Mouse (Mus musculus) T-helper 2 cell (primary cell): ENCODE results near the gene Mapk9.
"Not testable (repeated sequence)": the region's sequence is repeated elsewhere in the genome, so short reads cannot be mapped to it uniquely, and the experiment has no call there.

ENCODE experiments used
- in situ Hi-C: fragments of 300-600 bp; cut with MboI, MseI; formaldehyde crosslinking; loops from one replicate; pipeline ENCODE4 v1.15.1; 2025; ENCODE audit warnings: high pct_unique_total_duplicates

The Mapk9 gene

DNA sequence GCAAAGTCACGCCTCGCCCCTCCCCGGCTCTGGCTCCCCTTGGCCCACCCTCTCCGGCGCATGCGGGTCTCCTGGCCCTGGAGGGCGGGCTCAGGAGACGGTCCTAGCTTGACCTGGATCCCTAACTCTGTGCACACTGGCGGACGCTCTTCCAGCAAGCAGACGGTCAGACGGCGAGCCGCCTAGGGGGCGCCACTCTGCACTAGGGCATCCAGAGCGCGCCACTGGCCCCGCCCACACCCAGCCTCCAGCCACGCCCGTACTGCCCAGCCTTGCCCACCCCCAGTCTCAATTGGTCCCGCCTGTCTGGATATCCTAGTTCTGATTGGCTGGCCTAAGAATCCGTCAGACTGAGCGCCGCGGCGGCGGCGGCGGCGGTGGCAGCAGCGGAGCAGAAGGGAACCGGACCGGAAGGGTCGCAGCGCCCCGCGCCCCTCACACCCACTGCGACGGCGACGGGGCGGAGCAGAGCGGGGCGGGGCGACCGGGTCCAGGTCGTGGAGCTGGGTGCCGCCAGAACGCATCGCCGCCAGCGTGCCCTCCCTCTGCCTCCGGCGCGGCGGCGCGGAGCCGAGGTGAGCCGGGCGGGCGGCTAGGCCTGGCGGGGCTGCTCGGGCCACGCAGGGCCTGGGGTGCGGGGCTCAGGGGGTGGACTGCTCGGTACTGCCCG lies at the start of gene Mapk9:
TSS of gene Mapk9 (plus strand) at position 351 of the 670 bp plus-strand sequence.
- in situ Hi-C loops: loop anchor here (10.0 kb wide), 2 partner anchors 112 to 192 kb away; no protein-coding TSS in a partner anchor

GRCm38 (mm10) chr11:49798931-49799330 lies 47.6 kb upstream of the Mapk9 start:
- in situ Hi-C loops: no loop called here

DNA sequence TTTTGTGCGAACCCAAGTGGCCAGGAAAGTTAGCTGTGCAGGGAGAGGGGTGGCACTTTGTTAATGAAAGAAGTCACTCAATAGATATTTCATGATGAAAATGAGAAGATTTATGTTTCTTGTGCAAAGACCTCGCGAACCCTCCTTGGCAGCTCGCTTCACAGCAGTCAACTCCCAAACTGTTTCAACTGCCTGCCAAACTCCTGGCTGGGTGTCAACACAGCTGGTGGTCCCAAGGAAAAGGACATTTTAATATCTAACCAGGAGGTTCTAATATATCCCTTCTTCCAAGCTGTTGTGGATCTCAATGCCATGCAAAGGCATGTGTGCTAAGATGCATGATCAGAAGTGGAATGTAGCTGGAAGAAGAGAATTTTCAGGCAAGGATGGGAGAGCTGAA lies 45.0 kb upstream of the Mapk9 start:
- in situ Hi-C loops: no loop called here

DNA sequence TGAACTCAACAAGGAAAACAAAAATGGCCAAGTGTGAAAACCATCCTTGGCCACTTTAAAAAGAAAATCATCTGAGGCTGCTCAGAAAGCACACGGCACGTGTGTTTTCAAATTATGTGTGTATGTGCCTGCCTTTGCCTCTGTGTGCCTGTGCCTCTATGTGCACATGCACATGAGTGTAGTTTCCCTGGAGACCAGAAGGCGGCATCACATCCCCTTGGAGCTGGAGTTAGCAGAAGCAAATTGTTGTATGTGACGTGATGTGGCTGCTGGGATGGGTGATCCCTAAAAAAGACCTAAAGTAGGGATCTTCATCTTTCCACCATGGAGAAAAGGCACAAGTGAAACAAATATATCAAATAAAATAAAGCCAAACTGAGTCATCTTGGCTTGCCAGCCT lies 42.8 kb upstream of the Mapk9 start:
- in situ Hi-C loops: no loop called here

- in situ Hi-C loops: no loop called here
Measured at GRCm38 (mm10) chr11:49806218-49806617, 40.3 kb upstream of the Mapk9 start.

DNA sequence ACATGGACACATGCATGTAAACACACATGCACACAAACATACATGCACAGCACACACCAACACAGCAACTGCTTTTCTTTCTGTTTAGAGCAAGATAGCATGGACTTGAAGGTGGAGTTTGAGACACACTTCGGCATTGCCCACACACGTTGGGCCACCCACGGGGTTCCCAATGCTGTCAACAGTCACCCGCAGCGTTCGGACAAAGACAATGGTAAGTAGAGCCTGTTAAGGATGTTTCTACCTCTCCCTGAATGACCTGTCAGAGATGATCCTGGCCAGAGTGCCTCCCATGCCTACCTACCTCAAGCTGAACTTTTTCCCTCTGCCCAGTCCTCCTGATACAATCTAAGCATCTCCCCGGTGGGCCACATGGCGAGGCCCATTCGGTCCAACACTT lies 37.6 kb upstream of the Mapk9 start:
- in situ Hi-C loops: no loop called here

DNA sequence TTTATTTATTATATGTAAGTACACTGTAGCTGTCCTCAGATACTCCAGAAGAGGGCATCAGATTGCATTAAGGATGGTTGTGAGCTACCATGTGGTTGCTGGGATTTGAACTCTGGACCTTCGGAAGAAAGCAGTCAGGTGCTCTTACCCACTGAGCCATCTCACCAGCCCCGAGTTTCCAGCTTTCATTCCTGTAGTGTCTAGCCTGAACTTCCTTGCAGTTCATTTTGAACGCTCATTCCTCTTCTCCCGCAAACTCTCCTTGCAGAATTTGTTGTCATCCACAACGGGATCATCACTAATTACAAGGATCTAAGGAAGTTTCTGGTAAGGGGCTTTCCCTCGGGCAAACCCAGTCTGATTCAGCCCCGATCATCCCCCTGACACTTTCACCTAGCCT lies 35.9 kb upstream of the Mapk9 start:
- in situ Hi-C loops: not testable (repeated sequence)

DNA sequence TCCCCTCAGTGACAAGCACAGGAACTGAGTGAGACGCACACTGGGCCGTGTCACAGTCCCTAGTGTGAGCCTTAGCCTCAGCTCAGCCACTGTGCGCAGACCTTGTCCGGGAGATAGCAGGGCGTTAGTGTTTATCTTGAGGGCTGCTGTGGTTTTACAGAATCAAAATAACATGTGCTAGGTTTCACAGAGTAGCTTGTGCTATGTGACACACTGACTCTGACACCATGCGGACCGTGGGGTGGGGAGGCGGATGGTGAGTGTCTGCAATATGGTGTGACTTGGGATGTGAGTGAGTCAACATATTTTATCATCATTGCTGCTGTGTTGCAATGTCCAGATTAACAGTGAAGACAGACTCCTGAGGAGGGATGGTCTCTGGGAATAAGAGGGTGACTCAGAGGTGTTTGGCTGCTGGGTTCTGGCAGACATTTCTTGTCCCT lies 35.4 kb upstream of the Mapk9 start:
- in situ Hi-C loops: no loop called here

DNA sequence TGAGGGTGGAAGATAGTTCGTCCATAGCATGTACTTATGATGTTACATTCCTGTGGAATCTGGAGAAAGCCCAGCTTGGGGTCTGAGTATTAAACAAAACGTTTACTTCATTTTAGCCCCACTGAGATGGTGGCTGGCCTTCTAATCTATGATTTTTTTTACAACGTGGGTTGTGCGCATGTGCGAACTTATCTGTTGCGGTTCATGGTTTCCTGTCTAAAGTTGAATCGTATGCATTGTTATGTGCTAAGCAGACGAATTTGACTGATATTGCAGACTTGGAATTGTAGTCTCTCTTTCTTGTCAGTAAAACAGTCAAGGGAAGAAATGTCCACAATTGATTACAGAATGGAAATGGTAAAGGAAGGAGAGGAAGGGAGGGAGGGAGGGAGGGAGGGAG lies 34.7 kb upstream of the Mapk9 start:
- in situ Hi-C loops: no loop called here

GRCm38 (mm10) chr11:49818869-49819566 lies 27.5 kb upstream of the Mapk9 start:
- in situ Hi-C loops: no loop called here

DNA sequence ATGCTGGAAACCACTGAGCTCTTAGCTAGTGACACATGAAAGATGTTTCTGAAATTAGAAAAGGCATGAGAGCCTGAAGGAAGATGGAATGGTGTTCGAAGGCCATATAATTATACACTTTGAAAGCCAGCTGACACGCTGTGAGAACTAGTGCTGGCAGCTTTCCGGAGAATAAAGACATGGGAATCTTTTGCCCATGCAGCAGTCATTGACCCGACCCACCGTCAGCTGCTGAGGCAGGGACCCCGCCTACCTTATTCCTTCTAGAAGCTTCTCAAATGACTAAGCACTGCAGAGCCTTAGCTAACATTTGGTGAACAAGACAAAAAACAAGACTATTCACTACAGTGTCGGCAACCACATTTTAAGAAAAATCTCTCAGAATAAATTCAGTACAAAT lies 26.9 kb upstream of the Mapk9 start:
- in situ Hi-C loops: no loop called here

GRCm38 (mm10) chr11:49820928-49821327 lies 25.6 kb upstream of the Mapk9 start:
- in situ Hi-C loops: no loop called here

GRCm38 (mm10) chr11:49821546-49821945 lies 25.0 kb upstream of the Mapk9 start:
- in situ Hi-C loops: no loop called here

DNA sequence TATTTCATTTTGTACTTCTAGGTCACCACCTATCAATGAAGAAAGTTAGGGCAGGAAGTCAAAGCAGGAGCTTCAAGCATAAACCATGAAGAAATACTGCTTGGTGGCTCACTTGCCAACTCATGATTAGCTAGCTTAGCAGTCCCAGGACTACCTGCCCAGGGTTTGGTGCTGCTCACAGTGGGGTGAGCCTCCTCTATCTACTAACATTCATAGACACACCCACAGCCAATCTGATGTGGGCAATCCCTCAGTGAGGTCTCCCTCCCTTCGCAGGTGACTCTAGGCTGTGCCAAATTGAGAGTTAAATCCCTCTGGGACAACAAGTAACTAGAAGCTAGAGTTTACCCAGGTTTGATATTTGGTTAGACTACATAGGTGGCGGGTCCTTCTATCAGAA lies 24.2 kb upstream of the Mapk9 start:
- in situ Hi-C loops: no loop called here

- in situ Hi-C loops: no loop called here
Measured at GRCm38 (mm10) chr11:49824896-49825295, 21.7 kb upstream of the Mapk9 start.

DNA sequence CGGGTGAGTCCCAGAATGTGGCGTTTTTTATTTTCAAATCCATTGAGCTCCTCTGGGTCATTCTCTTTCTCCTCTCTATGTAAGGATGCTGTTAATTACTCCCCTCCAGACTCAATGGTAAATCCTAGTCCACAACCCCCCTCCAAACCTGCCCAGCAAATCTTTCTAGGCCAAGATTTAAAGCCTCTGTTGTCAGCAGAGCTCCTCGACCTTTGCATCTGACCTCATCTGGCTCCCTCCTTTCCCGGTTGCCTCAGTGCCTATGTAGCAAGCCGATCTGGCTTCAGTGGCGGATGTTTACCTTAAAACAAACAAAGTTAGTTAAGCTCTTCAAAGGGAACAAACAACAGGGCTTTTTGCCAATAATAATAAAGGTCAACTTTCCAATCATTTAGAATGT lies 19.3 kb upstream of the Mapk9 start:
- in situ Hi-C loops: no loop called here

DNA sequence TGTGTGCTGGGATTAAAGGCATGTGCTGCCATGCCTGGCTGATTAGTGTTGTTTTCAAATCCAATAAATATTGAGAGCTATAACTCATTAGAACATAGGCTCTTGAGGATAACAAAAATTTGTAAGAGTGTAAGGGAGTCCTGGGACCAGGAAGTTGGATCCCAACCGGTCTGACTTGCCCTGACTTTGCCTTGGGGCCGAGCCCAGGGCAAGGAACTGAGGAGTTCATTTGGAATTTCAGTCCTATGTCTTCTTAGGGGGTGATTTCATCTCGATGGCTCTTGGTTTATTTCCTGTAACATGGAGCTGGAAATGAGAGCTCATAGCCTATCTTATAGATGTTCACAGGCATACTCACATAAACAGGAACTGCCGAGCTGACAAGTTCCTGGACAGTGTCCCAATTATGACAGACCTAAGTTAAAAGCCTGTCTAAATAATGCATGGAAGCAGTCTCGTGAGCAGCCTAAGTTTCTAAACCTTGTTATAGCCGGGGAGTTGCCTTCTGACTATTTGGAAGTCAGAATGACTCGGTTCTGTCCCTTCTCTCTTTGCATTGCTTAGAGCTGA lies 17.3 kb upstream of the Mapk9 start:
- in situ Hi-C loops: no loop called here

- in situ Hi-C loops: loop anchor here (10.0 kb wide), 1 partner anchor 543 kb away; the partner anchor contains the start of gene Hnrnph1
Measured at GRCm38 (mm10) chr11:49831980-49832379, 14.6 kb upstream of the Mapk9 start.

GRCm38 (mm10) chr11:49832962-49833361 lies 13.6 kb upstream of the Mapk9 start:
- in situ Hi-C loops: loop anchor here (10.0 kb wide), 1 partner anchor 542 kb away; the partner anchor contains the start of gene Hnrnph1

DNA sequence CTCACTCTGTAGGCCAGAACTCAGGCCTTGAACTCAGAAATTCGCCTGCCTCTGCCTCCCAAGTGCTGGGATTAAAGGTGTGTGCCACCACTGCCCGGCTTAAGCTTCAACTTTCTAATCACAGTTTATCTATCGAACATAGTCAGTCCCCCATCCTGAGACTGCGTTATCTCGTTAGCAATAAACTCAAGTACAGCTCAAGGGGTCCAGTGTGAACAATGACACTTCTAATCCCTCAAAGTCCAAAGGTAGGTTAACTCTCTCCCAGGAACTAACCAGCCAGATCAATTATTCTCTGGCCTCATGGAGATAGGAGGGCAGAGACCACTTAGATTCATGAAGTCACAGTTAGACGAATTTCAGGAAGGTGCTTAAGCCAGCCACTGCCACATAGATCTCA lies 12.3 kb upstream of the Mapk9 start:
- in situ Hi-C loops: loop anchor here (10.0 kb wide), 1 partner anchor 541 kb away; the partner anchor contains the start of gene Hnrnph1

- in situ Hi-C loops: loop anchor here (10.0 kb wide), 1 partner anchor 539 kb away; the partner anchor contains the start of gene Hnrnph1
Measured at GRCm38 (mm10) chr11:49835257-49835956, 11.1 kb upstream of the Mapk9 start.
